In the genomic region with DNA sequence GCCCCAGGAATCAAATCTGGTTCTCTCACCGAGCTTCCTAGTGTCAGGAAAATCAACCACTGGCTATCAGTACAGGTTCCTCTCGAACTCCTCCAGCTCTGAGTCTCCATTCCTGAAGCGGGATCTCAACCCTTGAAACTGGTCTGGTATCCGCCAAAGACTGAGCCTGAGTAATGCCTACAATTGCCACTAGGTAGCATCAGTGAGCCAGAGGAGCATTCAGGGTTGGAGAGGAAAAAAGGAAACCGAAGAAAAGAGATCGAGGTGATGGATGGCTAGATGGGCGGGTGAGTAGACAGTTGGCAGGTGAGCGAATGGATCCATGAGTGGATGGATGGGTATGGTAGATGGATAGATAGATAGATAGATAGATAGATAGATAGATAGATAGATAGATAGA, we compare ENCODE assay signal across 8 mouse cellular contexts. TPM values are rescaled to one million over a fixed set of nuclear protein-coding genes. Genes with fewer than 3 reads are reported as not detected.
DNase-seq lines count a peak whose midpoint lies in the region; ATAC-seq lines count a peak whose summit lies in the region.

No protein-coding gene starts in this region.

- intact Hi-C loops in heart, postnatal 25 days (cut with DNase I): loop anchor here (5.0 kb wide), 2 partner anchors 214 to 229 kb away; partner anchors contain the start of gene 4930558K02Rik

- DNase-seq in heart, adult 18-20 months: peak; percentile 42 to 74
- no peak for DNase-seq in heart, postnatal 25 days (ENCODE audit: low spot score)
- peak; percentile 78 to 87 for DNase-seq in CD8-positive naive resting alpha-beta T cell, adult 2 months (ENCODE audit: low read depth in 2 of 2, low spot score in 2 of 2)
- DNase-seq in adrenal gland, postnatal 36 days: peak; percentile 60 to 71
- peak; percentile 14 to 30 for DNase-seq in frontal cortex, postnatal 10 days (ENCODE audit: low spot score in 2 of 2)
- peak; percentile 77 to 78 for DNase-seq in layer of hippocampus, postnatal 10 days (ENCODE audit: low spot score in 2 of 2)
- peak; percentile 57 to 76 for DNase-seq in spleen, postnatal 14 days (ENCODE audit: low spot score in 2 of 2)

- peak; percentile 89 for ATAC-seq in megakaryocyte, adult 5-6 weeks (ENCODE audit: poor library complexity, severe bottlenecking)

RNA-seq across cellular contexts. Expression of gene Fasl, which starts 40.2 kb away (rescaled TPM):
- under 1 TPM in 1 of 2 experiments, not detected in 1; 0.15 TPM for total RNA-seq in heart, adult 18-20 months (2021)
- not detected for total RNA-seq in heart, postnatal 25 days (2021)
- under 1 TPM in 1 of 2 experiments, not detected in 1; 0.17 TPM for total RNA-seq in adrenal gland, postnatal 36 days (2021)
- under 1 TPM; 0.33 to 0.62 TPM for total RNA-seq in layer of hippocampus, postnatal 10 days (2021)
- total RNA-seq in megakaryocyte, adult 5-6 weeks (2015): 1.2 and 1.3 TPM in 2 replicates
- total RNA-seq in megakaryocyte, adult 5-6 weeks (2017): 1.5 and 1.8 TPM in 2 replicates
